Mouse (Mus musculus) kidney, embryonic 14.5 days (tissue): ENCODE measurements around the gene Olfr961. TPM values are rescaled to one million over a fixed set of nuclear protein-coding genes. Genes with fewer than 3 reads are reported as not detected.
A peak's percentile ranks its signal among the peaks of the same experiment; 100 is the strongest.

Source experiments
- ATAC-seq: fragments of 200-750 bp; cut with Nextera tagmentation; 2 replicates; pipeline ENCODE4 v1.8.0; 2017; ENCODE audit warnings: moderate number of reproducible peaks, mild to moderate bottlenecking, moderate TSS enrichment, moderate library complexity; ENCODE audit not compliant: low FRiP score, low TSS enrichment
- H3K27ac ChIP-seq: fragments of 300-500 bp; sonication (generic); 2 replicates; pipeline ENCODE4 v1.5.1; 2014; ENCODE audit warnings: low read depth, mild to moderate bottlenecking, low read length, moderate library complexity, mixed read lengths
- H3K27me3 ChIP-seq: fragments of 300-500 bp; sonication (generic); 2 replicates; pipeline ENCODE4 v1.6.1; 2014; ENCODE audit warnings: mild to moderate bottlenecking, low read length; ENCODE audit not compliant: control insufficient read depth, insufficient read depth
- H3K36me3 ChIP-seq: fragments of 300-500 bp; sonication (generic); 2 replicates; pipeline ENCODE4 v1.6.1; 2014; ENCODE audit warnings: low read length, mixed read lengths; ENCODE audit not compliant: control insufficient read depth, insufficient read depth
- H3K4me1 ChIP-seq: fragments of 300-500 bp; sonication (generic); 2 replicates; pipeline ENCODE4 v1.6.1; 2014; ENCODE audit warnings: low read length, mixed read lengths; ENCODE audit not compliant: control insufficient read depth, insufficient read depth
- H3K4me2 ChIP-seq: fragments of 300-500 bp; sonication (generic); replicated peaks from 2 replicates; pipeline ENCODE4 v1.6.1; 2014; ENCODE audit warnings: low read depth, mild to moderate bottlenecking, low read length
- H3K4me3 ChIP-seq: fragments of 300-500 bp; sonication (generic); 2 replicates; pipeline ENCODE4 v1.5.1; 2014; ENCODE audit warnings: mild to moderate bottlenecking, low read length
- H3K9ac ChIP-seq: fragments of 300-500 bp; sonication (generic); 2 replicates; pipeline ENCODE4 v1.6.1; 2014; ENCODE audit warnings: low read depth, mild to moderate bottlenecking, low read length, moderate library complexity
- H3K9me3 ChIP-seq: fragments of 300-500 bp; sonication (generic); 2 replicates; pipeline ENCODE4 v1.6.1; 2016; ENCODE audit warnings: low read length; ENCODE audit not compliant: control insufficient read depth
- WGBS: fragments of 180-500 bp; shearing (Covaris S2); extraction: QIAGEN DNeasy Blood & Tissue Kit; methylation state at CpG from one replicate; pipeline ENCODE4 v1.1.7; 2014; 5-methylcytosine and 5-hydroxymethylcytosine counted together
- polyA plus RNA-seq: library from polyadenylated mRNA; unstranded; fragments of >200 nt; fragmentation: Nextera tagmentation; extraction: Ambion mirVana; gene quantifications from 2 replicates; pipeline ENCODE4 v1.2.1, GENCODE M21; 2014

Olfr961 gene
- polyA plus RNA-seq, 1 experiment from 2014 or later: not detected

GRCm38 (mm10) chr9:39624711-39625110 lies 20.2 kb upstream of the Olfr961 start:
- H3K4me1 ChIP-seq: no peaks in the 10 kb centered on the region
- no peak overlapping the region for H3K4me3 ChIP-seq
- no peak overlapping the region for H3K27ac ChIP-seq
- H3K4me2 ChIP-seq: no peak overlapping the region
- ATAC-seq: peak; percentile 68; the same call in 1 of the 2 replicates
- no peak overlapping the region for H3K9ac ChIP-seq
- H3K36me3 ChIP-seq: no peaks in the 10 kb centered on the region
- H3K27me3 ChIP-seq: no peaks in the 10 kb centered on the region
- WGBS: 15% methylated on average over 2 of the region's 2 CpGs
- no peaks in the 10 kb centered on the region for H3K9me3 ChIP-seq

DNA sequence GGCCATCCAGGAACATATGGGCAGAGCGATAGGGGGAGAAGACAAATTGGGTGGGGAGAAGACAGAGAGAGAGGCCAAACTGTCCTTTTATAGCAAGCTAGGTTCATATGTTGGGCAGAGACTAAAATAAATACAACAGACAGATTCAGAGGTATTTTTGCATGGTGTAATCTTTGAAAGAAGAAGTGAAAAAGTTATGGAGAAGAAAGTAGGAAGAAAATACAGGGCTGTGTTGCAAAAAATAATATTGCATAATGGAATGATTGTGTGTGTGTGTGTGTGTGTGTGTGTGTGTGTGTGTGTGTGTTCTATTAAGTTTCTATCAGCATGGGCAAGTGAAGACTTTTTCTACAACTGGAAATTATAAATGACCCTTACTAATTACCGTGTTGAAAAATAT lies 15.8 kb upstream of the Olfr961 start:
- H3K27ac ChIP-seq: no peak overlapping the region
- H3K9me3 ChIP-seq: no peaks in the 10 kb centered on the region
- 78% methylated on average over 2 of the region's 2 CpGs for WGBS

GRCm38 (mm10) chr9:39633913-39634594 lies 10.8 kb upstream of the Olfr961 start:
- 18% methylated on average over 4 of the region's 4 CpGs for WGBS
- H3K36me3 ChIP-seq: no peaks in the 10 kb centered on the region
- no peak overlapping the region for H3K27ac ChIP-seq
- H3K4me3 ChIP-seq: no peak overlapping the region
- H3K9ac ChIP-seq: no peak overlapping the region
- no peaks in the 10 kb centered on the region for H3K9me3 ChIP-seq
- no peaks in the 10 kb centered on the region for H3K27me3 ChIP-seq
- no peak for ATAC-seq
- no peaks in the 10 kb centered on the region for H3K4me1 ChIP-seq
- no peak overlapping the region for H3K4me2 ChIP-seq

More for the DNA sequence above, 15.8 kb upstream of the Olfr961 start:
- ATAC-seq: no peak
- H3K36me3 ChIP-seq: no peaks in the 10 kb centered on the region
- no peaks in the 10 kb centered on the region for H3K4me1 ChIP-seq
- no peaks in the 10 kb centered on the region for H3K27me3 ChIP-seq
- H3K4me2 ChIP-seq: no peak overlapping the region
- no peak overlapping the region for H3K4me3 ChIP-seq
- H3K9ac ChIP-seq: no peak overlapping the region

DNA sequence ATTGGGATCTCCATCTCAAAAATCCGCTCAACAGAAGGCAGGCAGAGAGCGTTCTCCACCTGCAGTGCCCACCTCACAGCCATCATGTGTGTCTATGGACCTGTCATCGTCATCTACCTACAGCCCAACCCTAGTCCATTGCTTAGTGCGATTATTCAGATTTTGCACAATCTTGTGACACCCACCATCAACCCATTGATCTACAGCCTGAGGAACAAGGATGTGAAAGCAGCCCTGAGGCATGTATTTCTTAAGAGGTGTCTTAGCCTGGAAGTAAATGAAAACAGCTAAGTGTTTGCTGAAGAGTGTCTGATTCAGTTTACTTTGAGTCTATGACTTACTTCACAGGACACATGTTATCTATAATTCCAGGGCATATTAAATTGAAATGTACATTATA lies 2.5 kb downstream of the Olfr961 start:
- 93% methylated on average over 4 of the region's 4 CpGs for WGBS
- H3K36me3 ChIP-seq: no peaks in the 10 kb centered on the region
- no peak overlapping the region for H3K4me3 ChIP-seq
- H3K4me1 ChIP-seq: no peaks in the 10 kb centered on the region
- H3K27me3 ChIP-seq: no peaks in the 10 kb centered on the region
- H3K9ac ChIP-seq: no peak overlapping the region
- H3K9me3 ChIP-seq: no peaks in the 10 kb centered on the region
- no peak overlapping the region for H3K27ac ChIP-seq
- H3K4me2 ChIP-seq: no peak overlapping the region
- no peak for ATAC-seq

- ATAC-seq: no peak
- Histone ChIP-seq H3K4me2 (no peak overlapping the region), H3K27ac (no peak overlapping the region), H3K9me3 (no peaks in the 10 kb centered on the region), H3K9ac (no peak overlapping the region), H3K27me3 (no peaks in the 10 kb centered on the region), H3K4me3 (no peak overlapping the region), H3K4me1 (no peaks in the 10 kb centered on the region), H3K36me3 (no peaks in the 10 kb centered on the region)
- WGBS: 78% methylated on average over 6 of the region's 6 CpGs
Observed at GRCm38 (mm10) chr9:39654756-39655396, 10.0 kb downstream of the Olfr961 start.

DNA sequence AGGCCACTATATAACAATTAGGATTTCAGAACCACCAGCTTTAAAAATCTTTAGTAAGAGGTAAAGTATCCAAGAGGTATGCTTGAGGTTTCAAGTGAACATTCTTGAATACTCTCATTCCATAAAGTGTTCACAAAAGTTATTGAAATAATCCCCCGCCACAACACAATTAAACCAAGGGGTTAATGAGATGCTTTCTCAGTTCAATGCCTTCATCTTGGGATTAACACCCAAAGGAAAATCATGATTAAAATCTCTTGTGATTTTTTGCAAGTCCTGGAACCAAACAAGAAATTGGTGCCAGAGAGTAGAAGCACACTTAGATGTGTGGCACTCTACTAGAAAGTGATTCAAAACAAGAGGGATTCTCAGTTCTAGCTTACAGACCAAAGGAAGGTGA lies 22.0 kb downstream of the Olfr961 start, which contains the start of gene Olfr963:
Olfr963 (plus strand) TSS at position 301 of the 400 bp plus-strand sequence.
- H3K27me3 ChIP-seq: no peaks in the 10 kb centered on the region
- H3K9ac ChIP-seq: no peak within 1 kb of the TSS
- H3K4me1 ChIP-seq: no peaks in the 10 kb centered on the region
- H3K36me3 ChIP-seq: no peaks in the 10 kb centered on the region
- H3K9me3 ChIP-seq: no peaks in the 10 kb centered on the region
- H3K4me3 ChIP-seq: no peak within 1 kb of the TSS
- no peak for ATAC-seq
- 85% methylated on average over 1 of the region's 1 CpGs for WGBS
- no peak within 1 kb of the TSS for H3K4me2 ChIP-seq
- H3K27ac ChIP-seq: no peak within 1 kb of the TSS

- H3K4me2 ChIP-seq: no peak overlapping the region
- H3K27ac ChIP-seq: no peak overlapping the region
- H3K9ac ChIP-seq: no peak overlapping the region
- ATAC-seq: no peak
- no peaks in the 10 kb centered on the region for H3K27me3 ChIP-seq
- no peaks in the 10 kb centered on the region for H3K36me3 ChIP-seq
- no peak overlapping the region for H3K4me3 ChIP-seq
- H3K9me3 ChIP-seq: no peaks in the 10 kb centered on the region
- WGBS: 88% methylated on average over 2 of the region's 2 CpGs
- no peaks in the 10 kb centered on the region for H3K4me1 ChIP-seq
Observed at GRCm38 (mm10) chr9:39669723-39670122, 24.8 kb downstream of the Olfr961 start.

- H3K9me3 ChIP-seq: no peaks in the 10 kb centered on the region
- no peak overlapping the region for H3K4me2 ChIP-seq
- no peaks in the 10 kb centered on the region for H3K27me3 ChIP-seq
- ATAC-seq: no peak
- no peak overlapping the region for H3K4me3 ChIP-seq
- 86% methylated on average over 2 of the region's 2 CpGs for WGBS
- no peak overlapping the region for H3K9ac ChIP-seq
- H3K36me3 ChIP-seq: no peaks in the 10 kb centered on the region
- no peaks in the 10 kb centered on the region for H3K4me1 ChIP-seq
- H3K27ac ChIP-seq: no peak overlapping the region
Observed at GRCm38 (mm10) chr9:39674820-39675219, 29.9 kb downstream of the Olfr961 start.

- no peak for ATAC-seq
- Histone ChIP-seq H3K9me3 (no peaks in the 10 kb centered on the region), H3K27me3 (no peaks in the 10 kb centered on the region), H3K4me2 (no peak overlapping the region), H3K4me3 (no peak overlapping the region), H3K4me1 (no peaks in the 10 kb centered on the region), H3K9ac (no peak overlapping the region), H3K27ac (no peak overlapping the region), H3K36me3 (no peaks in the 10 kb centered on the region)
- WGBS: 95% methylated on average over 2 of the region's 2 CpGs
Observed at GRCm38 (mm10) chr9:39678557-39678956, 33.7 kb downstream of the Olfr961 start.
